Mouse (Mus musculus): ENCODE results near the gene Zgpat. TPM values are rescaled to one million over a fixed set of nuclear protein-coding genes. Genes with fewer than 3 reads are reported as not detected.

Gene Zgpat
- total RNA-seq (2022) = 10 to 100 TPM; 52.9 to 68.4 (median 59.9) TPM

DNA sequence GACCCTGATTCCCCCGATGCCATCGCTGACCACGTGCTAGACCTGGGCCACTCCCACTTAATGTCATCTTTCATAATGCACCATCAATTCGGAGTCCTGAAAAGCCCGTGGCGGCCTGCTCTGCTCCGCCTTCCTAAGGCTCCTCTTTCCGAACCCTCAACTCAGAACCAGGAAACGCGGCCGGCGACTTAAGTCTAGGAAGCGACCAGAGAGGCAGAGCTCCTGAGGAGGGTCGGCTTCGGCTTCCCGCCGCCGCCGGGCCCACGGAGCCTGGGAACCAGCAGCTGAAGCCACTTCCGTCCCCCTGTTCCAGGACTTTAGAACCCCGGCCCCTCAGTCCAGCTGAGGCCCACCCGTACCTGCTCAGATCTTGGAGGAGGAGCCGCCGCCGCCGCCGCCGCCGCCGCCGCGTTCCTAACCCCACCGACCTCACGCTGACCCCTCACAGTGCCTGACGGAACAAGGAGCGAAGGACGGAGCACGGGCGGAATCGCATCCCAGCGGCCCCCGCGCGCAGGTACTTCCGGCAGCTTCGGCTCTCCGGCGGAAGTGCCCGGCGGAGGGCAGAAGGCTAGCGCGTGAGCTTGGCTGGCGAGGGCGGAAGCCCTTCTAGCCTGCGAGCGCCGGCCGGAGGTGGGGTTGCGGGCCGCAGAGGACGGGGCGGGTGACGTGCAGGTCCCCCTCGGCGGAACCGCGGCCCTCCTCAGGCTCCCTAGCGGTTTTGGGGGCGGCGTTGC lies at the start of gene Zgpat, which contains the start of gene Arfrp1:
Zgpat (plus strand) TSS at position 69 of the 737 bp plus-strand sequence.
Arfrp1 (minus strand) TSS at position 545 of the 737 bp plus-strand sequence.
- peak; percentile 74 to 86 for DNase-seq (ENCODE audit: low spot score in 2 of 2)

DNA sequence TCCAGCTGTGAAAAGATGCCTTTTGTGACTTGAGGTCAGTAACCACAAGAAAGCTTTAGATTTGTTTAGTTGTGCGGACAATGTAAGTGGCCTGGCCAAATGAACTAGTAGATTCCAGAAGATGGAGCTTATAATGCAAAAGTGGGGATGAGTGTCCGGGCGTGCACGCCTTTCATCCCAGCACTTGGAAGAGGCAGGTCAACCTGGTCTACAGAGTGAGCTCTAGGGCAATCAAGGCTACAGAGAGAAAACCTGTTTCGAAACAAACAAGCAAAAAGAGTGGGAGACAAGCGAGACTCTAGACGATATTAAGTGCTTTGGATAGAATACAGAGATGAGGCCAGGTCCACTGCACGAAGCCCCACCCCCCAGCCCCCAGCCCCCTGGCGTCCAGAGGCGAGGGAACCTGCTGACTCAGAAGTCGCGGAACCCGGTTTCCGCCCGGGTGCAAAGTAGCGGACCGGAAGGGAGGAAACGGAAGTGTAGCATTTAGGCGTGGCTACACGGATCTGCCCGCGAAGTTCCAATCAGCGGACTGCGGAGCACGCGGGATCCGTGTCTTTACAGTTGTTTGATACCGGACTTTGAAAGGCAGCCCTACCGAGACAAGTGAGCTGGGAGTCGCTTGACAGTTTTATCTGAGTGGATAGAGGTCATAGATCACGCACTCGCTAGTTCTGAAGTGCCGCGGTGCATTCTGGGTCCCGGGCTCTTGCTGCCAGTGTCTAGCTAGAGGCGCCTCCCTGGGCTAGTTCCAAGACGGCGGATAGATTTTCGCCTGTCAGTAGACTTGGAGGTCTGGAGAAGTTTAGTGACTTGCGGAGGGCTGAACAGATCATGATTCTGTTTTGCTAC lies 45.3 kb upstream of the Zgpat start, which contains the start of gene Rtel1:
Rtel1 (plus strand) TSS at position 492 of the 855 bp plus-strand sequence.
- peak; percentile 66 to 68 for DNase-seq (ENCODE audit: low spot score in 2 of 2)

DNA sequence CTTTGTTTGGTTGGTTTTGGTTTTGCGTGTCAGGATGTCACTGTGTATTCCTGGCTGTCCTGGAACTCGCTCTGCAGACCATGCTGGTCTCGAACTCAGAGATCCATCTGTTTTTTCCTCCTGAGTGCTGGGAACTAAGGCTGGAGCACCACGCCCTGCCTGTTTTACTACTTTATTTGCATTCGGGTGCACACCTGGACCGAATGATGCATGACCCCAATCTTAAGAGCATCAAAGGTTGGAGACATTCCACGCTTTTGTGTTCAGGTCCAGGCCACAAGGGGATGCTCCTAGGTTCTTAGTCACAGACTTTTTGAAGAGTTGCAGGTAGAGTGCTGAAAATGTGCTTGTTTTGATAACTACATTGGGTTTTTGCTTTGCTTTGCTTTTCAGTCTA lies 44.6 kb upstream of the Zgpat start:
- DNase-seq (ENCODE audit: low spot score in 2 of 2) = no peak

DNA sequence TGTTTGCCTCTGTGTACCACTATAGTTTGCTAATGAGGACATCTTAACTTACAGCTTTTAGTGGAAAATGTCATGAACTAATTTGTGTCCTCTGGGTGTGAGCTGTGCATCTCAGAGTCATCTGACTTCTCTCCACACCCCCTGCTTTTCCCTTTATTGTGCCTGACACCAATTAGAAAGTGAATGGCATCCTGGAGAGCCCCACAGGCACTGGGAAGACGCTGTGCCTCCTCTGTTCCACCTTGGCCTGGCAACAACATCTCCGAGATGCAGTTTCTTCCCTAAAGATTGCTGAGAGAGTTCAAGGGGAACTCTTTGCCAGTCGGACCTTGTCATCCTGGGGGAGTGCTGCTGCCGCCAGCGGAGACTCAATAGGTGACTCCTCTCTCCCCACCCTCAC lies 42.6 kb upstream of the Zgpat start:
- no peak for DNase-seq (ENCODE audit: low spot score in 2 of 2)

DNA sequence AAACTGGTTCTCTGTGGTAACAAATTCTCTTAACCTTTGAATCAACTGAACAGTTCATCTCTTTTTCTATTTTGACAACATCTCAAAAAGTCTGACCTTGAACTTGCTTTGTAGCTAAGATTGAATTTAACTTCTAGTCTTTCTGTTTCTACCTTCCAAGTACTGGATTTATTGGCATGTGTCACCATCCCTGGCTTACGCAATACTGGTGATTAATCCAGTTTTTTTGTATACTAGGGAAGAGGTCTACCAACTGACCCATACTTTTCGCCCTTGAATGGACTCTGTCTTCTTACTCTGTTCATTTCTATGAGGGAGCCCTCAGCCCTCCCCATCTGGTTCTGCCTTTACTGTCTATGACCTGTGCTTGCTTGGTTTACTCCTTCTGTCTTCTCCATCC lies 38.6 kb upstream of the Zgpat start:
- no peak for DNase-seq (ENCODE audit: low spot score in 2 of 2)

DNA sequence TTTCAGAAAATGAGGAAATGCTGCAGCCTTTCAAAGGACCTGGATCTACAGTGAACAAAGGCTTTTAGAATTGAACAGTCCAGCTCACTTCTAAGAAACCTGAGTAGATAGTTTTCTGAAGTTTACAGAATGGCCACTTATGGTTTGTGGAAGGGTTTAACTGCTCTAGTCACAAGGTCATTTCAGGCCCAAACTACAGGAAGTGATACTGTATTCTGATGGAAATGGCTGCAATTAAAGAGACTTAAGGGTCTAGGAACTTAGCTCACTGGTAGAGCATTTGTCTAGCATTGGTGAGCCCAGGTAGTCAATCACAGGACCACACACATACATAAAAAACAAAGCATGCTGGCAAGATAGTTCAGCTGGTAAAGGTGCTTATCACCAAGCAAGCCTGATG lies 32.2 kb upstream of the Zgpat start:
- DNase-seq (ENCODE audit: low spot score in 2 of 2) = no peak

DNA sequence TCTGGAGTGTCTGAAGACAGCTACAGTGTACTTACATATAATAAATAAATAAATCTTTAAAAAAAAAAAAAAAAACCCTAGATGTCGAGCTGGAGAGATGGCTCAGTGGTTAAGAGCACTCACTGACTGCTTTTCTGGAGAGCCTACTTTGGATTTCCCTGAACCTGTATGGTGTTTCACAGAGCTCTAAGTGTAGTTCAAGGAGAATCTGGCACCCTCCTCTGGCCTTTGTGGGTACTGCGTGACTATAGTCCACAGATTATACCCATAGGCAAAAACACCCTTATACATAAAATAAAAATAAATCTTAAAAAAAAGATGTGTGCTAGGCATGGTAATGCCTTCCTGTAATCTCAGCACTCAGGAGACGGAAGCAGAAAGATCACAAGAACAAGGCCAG lies 30.7 kb upstream of the Zgpat start:
- DNase-seq (ENCODE audit: low spot score in 2 of 2) = peak in 1 of 2 experiments; percentile 55

DNA sequence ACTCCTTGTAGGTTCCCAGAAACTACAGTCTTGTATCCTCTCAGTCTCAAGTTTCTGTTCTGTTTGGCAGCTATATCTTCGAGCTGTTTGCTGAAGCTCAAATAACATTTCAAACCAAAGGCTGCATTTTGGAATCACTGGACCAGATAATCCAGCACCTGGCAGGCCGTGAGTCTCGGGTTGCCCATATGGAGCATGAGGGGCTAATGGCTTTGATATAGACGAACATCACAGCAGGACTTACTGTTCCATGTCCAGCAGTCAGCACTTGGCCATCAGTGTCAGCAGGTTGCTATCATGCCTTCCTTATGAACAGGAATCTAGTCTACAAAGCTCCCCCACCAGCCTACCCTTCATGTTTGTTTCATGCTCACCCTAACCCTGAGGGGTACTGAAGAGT lies 24.3 kb upstream of the Zgpat start:
- DNase-seq (ENCODE audit: low spot score in 2 of 2) = no peak

DNA sequence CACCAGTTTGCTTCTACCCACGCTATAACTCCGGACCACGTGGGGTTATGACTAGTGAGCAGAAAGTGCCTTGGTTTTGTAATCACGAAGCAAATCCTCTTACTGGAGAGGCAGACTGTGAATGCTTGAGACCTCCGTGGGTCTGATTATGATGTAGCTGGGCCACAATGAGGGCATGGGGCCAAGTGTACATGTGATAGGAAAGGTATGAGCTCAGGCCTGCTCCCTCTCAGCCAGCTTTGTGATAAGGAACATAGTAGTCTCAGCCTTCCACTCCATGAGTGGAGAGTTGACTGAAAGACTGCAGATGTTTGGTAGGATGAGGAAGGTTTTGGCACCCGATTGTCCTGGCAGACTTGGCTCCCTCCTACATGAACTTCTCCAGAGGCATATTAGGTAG lies 22.0 kb upstream of the Zgpat start:
- DNase-seq (ENCODE audit: low spot score in 2 of 2) = no peak

DNA sequence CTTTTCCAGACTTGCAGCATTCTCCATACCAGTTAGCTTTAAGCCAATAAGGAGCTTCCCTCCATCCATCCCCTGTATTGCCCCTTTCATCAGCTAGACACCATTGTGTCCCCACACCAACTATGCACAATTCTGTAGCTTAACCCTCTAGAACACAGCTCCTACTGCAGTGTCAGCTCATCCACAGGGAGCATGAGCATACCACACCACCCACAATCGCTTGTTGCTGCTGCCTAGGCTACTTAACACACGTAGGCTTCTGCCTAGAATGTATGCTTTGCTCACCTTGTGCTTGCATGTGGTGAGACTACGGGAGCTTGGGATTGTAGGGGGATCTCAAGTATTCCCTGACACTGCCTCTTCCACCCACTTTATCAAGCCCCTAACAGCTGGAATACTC lies 7.9 kb upstream of the Zgpat start:
- DNase-seq (ENCODE audit: low spot score in 2 of 2) = no peak

DNA sequence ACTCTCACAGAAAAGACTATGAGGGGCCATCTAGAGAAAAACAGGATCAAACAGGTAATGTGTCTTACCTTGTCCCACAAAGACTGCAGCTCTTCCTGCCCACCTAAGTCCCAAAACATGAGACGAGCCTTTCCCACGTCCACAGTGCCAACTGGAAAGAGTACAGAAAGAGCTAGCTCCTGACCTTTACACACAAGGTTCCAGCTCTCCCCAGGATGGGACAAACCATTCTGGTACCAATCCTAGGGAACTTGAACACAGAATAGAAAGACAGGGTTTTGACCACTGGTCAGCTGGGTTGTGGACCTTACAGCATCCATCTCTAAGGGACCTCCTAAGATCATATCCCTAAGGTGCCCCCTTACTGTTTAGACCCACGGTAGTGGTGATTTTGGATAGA lies 782 bp upstream of the Zgpat start:
- no peak for DNase-seq (ENCODE audit: low spot score in 2 of 2)

DNA sequence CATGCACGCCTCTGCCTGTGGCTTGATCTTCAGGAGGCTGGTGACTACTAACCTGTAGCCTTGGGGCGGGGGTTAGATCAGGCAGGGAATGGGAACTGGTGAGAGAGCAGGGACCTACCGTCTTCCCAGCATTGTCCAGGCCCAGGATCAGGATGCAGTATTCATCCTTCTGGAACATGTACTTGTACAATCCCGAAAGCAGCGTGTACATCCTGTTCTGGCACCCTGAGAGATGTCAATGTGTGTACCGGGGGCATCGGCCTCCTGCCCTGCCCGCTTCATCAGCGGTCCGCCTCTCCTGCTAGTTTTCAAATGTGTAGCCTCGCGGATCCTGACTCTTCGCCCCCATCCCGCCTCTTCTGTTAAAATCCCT lies 255 bp upstream of the Zgpat start:
- DNase-seq (ENCODE audit: low spot score in 2 of 2) = no peak

DNA sequence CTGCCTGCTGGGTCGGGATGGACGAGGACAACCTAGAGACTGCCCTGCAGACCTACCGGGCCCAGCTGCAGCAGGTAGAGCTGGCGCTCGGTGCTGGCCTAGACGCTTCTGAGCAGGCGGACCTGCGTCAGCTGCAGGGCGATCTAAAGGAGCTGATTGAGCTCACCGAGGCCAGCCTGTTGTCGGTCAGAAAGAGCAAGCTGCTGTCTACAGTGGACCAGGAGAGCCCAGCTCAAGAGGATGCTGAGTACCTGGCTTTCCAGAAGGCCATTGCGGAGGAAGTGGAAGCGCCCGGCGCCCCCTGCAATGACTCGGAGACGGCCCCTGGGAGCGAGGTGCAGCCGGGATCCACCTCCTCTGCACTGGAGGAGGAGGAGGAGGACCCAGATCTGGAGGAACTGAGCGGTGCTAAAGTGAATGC lies 937 bp downstream of the Zgpat start:
- no peak for DNase-seq (ENCODE audit: low spot score in 2 of 2)

DNA sequence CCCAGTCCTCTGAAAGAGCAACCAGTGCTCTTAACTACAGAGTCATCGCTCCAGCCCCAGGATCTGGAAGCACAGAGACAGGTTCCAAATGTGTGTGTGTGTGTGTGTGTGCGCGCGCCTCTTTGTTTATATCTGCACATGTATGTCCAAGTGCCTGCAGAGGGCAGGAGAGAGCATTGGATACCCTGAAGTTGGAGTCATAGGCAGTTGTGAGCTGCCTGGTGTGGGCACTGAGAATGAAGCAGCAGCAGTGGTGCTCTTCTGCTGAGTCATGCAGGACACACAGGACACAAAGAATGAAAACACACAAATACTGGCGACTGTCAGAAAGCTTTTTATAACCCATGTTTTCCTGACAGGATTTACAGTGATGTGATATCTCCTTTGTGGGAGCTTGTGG lies 5.3 kb downstream of the Zgpat start:
- no peak for DNase-seq (ENCODE audit: low spot score in 2 of 2)

DNA sequence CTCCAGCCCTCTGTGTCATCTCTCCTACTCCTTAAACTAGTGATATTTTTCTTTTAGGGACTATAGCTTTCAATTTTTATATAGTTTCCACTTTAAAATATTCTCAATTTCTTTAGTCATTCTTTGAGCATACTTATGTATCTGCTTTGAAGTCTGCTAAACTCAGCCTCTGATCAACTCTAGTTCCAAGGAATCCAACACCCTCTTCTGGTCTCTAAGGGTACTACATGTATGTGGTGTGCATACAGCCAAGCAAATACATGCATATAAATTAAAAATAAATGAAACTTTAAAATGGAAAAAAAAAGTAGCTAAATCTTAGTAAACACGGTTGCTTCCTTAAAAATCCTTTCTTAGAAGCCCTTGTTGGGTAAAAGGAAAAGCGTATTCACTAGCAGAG lies 11.1 kb downstream of the Zgpat start:
- DNase-seq (ENCODE audit: low spot score in 2 of 2) = no peak

DNA sequence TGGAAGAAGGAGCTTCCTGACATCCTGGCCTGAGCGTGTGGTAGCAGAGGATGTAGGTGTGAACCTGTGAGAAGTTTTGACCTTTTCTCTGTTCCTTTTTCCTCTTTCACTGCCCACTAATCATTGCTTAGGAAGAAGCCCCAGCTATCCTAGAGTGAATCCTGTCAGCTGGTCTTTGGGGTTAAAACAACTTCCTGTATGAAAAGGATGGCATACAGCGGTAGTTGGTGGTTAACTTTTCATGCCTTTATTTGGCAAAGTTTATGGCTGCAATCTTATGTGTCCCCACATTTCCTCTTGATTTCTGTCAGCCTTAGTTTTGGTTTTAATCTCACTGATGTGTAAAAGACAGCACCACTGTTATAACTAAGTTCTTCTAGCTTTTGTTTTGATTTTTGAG lies 12.5 kb downstream of the Zgpat start:
- no peak for DNase-seq (ENCODE audit: low spot score in 2 of 2)

DNA sequence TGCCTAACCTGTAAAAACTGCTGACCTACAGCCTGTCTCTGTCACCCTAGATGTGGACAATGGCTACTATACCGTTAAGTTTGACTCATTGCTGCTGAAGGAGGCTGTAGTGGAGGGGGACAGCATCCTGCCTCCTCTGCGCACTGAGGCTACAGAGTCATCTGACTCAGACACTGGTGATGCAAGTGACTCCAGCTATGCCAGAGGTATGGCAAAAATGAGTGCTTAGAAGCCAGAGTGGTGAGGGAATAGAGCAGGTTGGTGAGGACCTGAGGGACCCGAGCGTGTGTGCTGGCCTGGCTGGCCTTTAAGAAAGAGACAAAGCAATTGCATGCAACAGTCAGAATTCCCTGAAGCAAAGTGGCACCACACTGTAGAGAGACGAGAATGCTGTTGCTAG lies 14.0 kb downstream of the Zgpat start:
- DNase-seq (ENCODE audit: low spot score in 2 of 2) = no peak

DNA sequence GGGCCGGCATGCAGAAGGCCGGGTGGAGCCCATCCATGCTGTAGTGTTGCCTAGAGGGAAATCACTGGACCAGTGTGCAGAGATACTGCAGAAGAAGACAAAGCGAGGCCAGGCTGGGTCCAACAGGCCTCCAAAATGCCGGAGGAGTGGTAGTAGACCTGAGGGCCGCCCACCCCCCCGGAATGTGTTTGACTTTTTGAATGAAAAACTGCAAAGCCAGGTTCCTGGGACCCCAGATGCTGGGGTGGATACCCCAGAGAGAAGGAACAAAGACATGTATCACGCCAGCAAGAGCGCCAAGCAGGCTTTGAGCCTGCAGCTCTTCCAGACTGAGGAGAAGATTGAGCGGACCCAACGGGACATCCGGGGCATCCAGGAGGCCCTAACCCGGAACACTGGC lies 15.1 kb downstream of the Zgpat start, which contains the start of gene Lime1:
Lime1 (plus strand) TSS at position 301 of the 400 bp plus-strand sequence.
- DNase-seq (ENCODE audit: low spot score in 2 of 2) = no peak

DNA sequence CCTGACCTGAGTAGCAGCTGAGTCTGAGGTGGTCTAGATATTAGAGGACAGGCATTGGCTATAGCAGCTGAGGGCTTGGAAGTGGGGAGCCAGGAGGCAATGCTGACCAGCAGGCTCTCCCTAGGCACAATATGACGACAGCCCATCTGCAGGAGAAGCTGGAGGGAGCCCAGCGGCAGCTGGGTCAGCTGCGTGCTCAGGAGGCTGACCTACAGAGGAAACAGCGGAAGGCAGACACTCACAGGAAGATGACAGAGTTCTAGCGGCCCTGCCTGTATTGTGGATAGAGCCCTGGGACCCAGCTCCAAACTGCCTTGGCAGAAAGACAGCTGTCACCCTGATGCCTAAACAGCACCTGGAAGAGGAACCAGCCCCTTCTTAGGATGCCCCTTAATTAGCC lies 15.5 kb downstream of the Zgpat start:
- no peak for DNase-seq (ENCODE audit: low spot score in 2 of 2)

DNA sequence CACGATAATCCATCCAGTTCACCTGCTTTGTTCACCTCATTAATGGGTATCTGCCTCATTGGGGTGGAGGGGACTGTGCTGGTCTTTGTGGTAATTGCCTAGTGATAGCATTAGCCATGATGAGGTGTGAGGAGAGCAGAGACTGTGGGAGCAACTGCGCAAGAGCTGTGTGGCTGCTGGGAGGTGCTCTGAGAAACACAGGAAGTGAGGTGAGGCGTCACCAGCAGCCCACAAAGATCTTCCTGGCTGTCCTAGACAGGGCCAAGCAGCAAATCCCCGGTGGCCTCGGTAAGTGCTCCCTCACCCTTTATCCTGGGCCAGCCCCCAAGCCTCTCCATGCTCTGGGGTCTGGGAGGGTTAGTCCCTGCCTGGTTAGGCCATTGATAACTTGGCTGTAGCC lies 16.4 kb downstream of the Zgpat start:
- DNase-seq (ENCODE audit: low spot score in 2 of 2) = no peak

DNA sequence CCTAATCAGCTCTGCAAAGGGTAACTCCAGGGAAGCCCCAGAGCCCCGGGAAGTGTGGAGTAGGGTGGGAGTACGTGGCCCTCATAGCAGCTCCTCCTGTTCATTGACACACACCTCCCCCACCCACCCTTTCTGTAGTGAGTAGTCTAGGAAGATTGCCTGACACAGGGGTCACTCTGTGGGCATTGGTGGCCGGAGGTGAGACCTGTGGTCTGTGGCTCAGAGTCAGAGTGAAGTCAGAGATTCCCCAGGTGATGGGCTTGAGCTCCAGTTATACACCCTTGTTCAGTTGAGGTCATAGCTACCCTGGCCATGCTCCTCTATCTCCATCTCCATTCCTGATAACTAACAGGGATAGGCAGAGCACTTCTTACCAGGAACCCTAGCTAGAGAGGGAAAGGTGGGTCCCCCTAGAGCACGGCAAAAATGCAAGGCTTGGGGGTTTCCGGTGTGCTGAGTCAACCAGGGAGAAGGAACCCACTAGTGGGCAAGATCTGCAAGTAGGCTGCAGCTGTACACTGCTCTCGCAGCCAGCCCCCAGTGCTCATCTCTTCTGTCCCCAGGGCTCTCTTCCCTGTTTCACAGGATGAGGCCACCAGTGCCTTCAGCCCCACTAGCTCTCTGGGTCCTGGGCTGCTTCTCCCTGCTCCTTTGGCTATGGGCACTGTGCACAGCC lies 17.0 kb downstream of the Zgpat start:
- no peak for DNase-seq (ENCODE audit: low spot score in 2 of 2)

DNA sequence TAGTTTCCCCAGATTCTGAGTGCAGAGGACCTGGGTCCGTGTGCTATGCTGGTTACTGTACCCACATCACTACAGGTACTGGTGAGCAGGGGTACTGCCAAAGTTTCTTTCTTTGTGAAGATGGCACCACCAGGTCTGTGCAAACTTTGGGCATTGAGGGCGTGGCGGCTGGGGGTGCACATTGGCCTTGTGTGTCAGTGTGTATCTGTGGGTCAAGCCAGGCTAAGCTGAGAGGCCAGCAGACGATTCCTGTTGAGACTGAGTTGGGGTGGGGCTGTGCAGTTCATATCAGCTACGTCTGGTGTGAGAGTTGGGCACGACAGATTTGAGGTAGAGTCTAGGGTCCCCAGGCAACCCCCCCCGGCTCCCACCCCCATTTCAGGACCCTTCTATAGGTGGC lies 19.7 kb downstream of the Zgpat start:
- DNase-seq (ENCODE audit: low spot score in 2 of 2) = no peak
